Mouse (Mus musculus): ENCODE data around the gene Slc51b. TPM values are rescaled to one million over a fixed set of nuclear protein-coding genes. Genes with fewer than 3 reads are reported as not detected.

Slc51b gene
- polyA plus RNA-seq, 1 experiment: not detected

DNA sequence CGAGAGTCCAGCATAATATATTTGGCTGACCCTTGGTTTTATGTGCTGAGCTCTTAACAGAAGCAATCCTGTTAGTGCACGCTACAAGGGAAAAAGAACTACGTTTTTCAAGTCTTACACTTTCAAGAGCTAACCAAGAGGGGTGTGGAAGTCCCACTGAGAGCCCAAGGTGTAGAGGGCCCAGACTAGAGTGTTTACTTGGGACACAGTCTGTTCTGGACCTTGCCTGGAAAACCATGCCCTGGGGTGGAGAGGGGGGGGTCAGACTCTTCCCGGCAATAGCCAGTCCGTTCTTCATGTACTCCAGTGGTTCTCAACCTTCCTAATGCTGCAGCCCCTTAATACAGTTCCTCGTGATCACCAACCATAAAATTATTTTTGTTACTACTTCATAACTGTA lies 22.8 kb downstream of the Slc51b start:
- TF ChIP-seq USF1 (IDR thresholded peaks at IDR 0.05; ENCODE audit: low read depth) (no peak), MYOG (IDR thresholded peaks at IDR 0.05; ENCODE audit: control insufficient read depth, extremely low read depth, insufficient read length) (no peak), CEBPB (IDR thresholded peaks at IDR 0.05; ENCODE audit: low read depth) (no peak), FOSL1 (IDR thresholded peaks at IDR 0.05; ENCODE audit: insufficient read depth, low read length, poor library complexity, severe bottlenecking) (no peak), CTCF (IDR thresholded peaks at IDR 0.05; ENCODE audit: control insufficient read depth, insufficient read depth, insufficient read length) (no peak), MAX (IDR thresholded peaks at IDR 0.05) (no peak), MYOD1 (IDR thresholded peaks at IDR 0.05; ENCODE audit: control insufficient read depth, insufficient read length, low read depth) (no peak)
- H3K79me2 ChIP-seq (ENCODE audit: control insufficient read depth, insufficient read depth): no peaks in the 10 kb centered on the region
- H3K4me3 ChIP-seq (ENCODE audit: insufficient read depth, poor library complexity, severe bottlenecking): no peak overlapping the region
- no peaks in the 10 kb centered on the region for H3K79me3 ChIP-seq (ENCODE audit: low read depth)
- H3K27me3 ChIP-seq (ENCODE audit: control insufficient read depth, insufficient read depth, insufficient read length): no peaks in the 10 kb centered on the region
- H3ac ChIP-seq (ENCODE audit: control insufficient read depth, insufficient read length, low read depth): no peak overlapping the region
- H3K36me3 ChIP-seq (ENCODE audit: control insufficient read depth, insufficient read depth): no peaks in the 10 kb centered on the region

DNA sequence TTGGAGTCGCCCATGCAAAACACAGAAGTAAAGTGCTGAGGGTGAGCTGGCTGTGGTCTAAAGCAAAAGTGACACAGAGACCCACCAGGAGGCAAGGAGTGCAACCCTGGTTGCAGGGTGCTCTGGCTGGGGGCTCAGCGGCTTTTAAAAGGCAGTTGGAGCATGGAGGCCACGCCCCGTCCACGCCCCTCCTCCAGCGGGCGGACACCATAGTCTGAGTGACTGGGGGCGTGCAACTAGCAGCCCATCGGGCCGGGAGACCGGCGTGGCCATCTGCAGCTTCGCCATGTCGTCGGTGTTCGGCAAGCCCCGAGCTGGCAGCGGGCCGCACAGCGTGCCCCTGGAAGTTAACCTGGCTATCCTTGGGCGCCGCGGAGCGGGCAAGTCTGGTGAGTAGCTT lies 24.5 kb downstream of the Slc51b start, which contains the start of gene Rasl12:
Gene Rasl12 (plus strand): TSS at position 228 of the 400 bp plus-strand sequence.
- no peaks in the 10 kb centered on the region for H3K36me3 ChIP-seq (ENCODE audit: control insufficient read depth, insufficient read depth)
- H3K4me3 ChIP-seq (ENCODE audit: insufficient read depth, poor library complexity, severe bottlenecking): no peak within 1 kb of the TSS
- no peak for TF ChIP-seq MYOD1 (IDR thresholded peaks at IDR 0.05; ENCODE audit: control insufficient read depth, insufficient read length, low read depth)
- TF ChIP-seq CEBPB (IDR thresholded peaks at IDR 0.05; ENCODE audit: low read depth): no peak
- no peak for TF ChIP-seq MYOG (IDR thresholded peaks at IDR 0.05; ENCODE audit: control insufficient read depth, extremely low read depth, insufficient read length)
- no peak for TF ChIP-seq FOSL1 (IDR thresholded peaks at IDR 0.05; ENCODE audit: insufficient read depth, low read length, poor library complexity, severe bottlenecking)
- no peak for TF ChIP-seq MAX (IDR thresholded peaks at IDR 0.05)
- TF ChIP-seq USF1 (IDR thresholded peaks at IDR 0.05; ENCODE audit: low read depth): no peak
- TF ChIP-seq CTCF (IDR thresholded peaks at IDR 0.05; ENCODE audit: control insufficient read depth, insufficient read depth, insufficient read length): no peak
- no peaks in the 10 kb centered on the region for H3K79me3 ChIP-seq (ENCODE audit: low read depth)
- H3K79me2 ChIP-seq (ENCODE audit: control insufficient read depth, insufficient read depth): no peaks in the 10 kb centered on the region
- no peaks in the 10 kb centered on the region for H3K27me3 ChIP-seq (ENCODE audit: control insufficient read depth, insufficient read depth, insufficient read length)
- no peak within 1 kb of the TSS for H3ac ChIP-seq (ENCODE audit: control insufficient read depth, insufficient read length, low read depth)

DNA sequence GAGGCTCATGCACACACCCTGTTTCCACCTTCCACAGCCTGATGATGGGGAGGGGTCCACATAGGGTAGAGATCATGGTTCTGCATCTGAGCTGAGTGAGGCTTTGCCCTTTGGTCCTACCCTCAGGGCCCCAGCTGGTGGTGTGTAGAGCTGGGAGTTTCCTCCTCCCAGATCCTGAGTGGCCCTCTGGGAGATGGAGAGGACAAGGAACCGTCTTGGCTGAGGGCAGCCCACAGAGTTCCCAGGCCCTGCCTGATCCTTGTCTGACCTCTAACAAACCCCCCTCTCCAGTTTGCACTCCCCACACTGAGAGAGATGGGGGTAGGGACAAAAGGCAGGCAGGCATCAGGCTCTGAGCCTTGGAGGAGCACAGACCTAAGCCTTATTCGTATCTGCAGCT lies 28.4 kb downstream of the Slc51b start:
- Histone ChIP-seq H3ac (ENCODE audit: control insufficient read depth, insufficient read length, low read depth) (no peak overlapping the region), H3K79me3 (ENCODE audit: low read depth) (no peaks in the 10 kb centered on the region), H3K79me2 (ENCODE audit: control insufficient read depth, insufficient read depth) (no peaks in the 10 kb centered on the region), H3K4me3 (ENCODE audit: insufficient read depth, poor library complexity, severe bottlenecking) (no peak overlapping the region), H3K36me3 (ENCODE audit: control insufficient read depth, insufficient read depth) (no peaks in the 10 kb centered on the region), H3K27me3 (ENCODE audit: control insufficient read depth, insufficient read depth, insufficient read length) (peaks cover 21% of the 10 kb centered on the region)
- TF ChIP-seq FOSL1 (IDR thresholded peaks at IDR 0.05; ENCODE audit: insufficient read depth, low read length, poor library complexity, severe bottlenecking) (no peak), CEBPB (IDR thresholded peaks at IDR 0.05; ENCODE audit: low read depth) (no peak), USF1 (IDR thresholded peaks at IDR 0.05; ENCODE audit: low read depth) (no peak), MYOG (IDR thresholded peaks at IDR 0.05; ENCODE audit: control insufficient read depth, extremely low read depth, insufficient read length) (no peak), MAX (IDR thresholded peaks at IDR 0.05) (no peak), MYOD1 (IDR thresholded peaks at IDR 0.05; ENCODE audit: control insufficient read depth, insufficient read length, low read depth) (no peak), CTCF (IDR thresholded peaks at IDR 0.05; ENCODE audit: control insufficient read depth, insufficient read depth, insufficient read length) (no peak)

DNA sequence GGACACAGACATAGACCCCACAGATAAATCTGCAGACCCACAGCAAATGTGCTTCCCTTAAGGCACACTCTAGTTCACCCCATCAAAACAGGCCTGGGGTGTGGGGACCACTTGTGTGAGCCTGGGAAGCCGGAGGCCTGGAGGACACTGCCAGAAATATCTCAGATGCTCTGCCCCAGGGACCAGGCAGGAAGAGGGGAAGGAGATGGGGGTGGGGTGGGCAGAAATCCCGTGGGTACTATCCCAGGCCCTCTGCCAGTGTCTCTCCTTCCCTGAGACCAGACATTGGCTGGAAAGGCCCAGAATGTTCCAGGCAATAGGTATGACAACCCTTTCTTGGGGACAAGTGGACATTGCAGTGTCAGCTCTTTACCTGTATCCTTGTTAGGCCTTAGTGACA lies 29.1 kb downstream of the Slc51b start:
- peaks cover 22% of the 10 kb centered on the region for H3K27me3 ChIP-seq (ENCODE audit: control insufficient read depth, insufficient read depth, insufficient read length)
- no peaks in the 10 kb centered on the region for H3K79me3 ChIP-seq (ENCODE audit: low read depth)
- H3K4me3 ChIP-seq (ENCODE audit: insufficient read depth, poor library complexity, severe bottlenecking): no peak overlapping the region
- no peaks in the 10 kb centered on the region for H3K36me3 ChIP-seq (ENCODE audit: control insufficient read depth, insufficient read depth)
- H3K79me2 ChIP-seq (ENCODE audit: control insufficient read depth, insufficient read depth): no peaks in the 10 kb centered on the region
- H3ac ChIP-seq (ENCODE audit: control insufficient read depth, insufficient read length, low read depth): no peak overlapping the region
- no peak for TF ChIP-seq CEBPB (IDR thresholded peaks at IDR 0.05; ENCODE audit: low read depth)
- TF ChIP-seq FOSL1 (IDR thresholded peaks at IDR 0.05; ENCODE audit: insufficient read depth, low read length, poor library complexity, severe bottlenecking): no peak
- no peak for TF ChIP-seq MYOD1 (IDR thresholded peaks at IDR 0.05; ENCODE audit: control insufficient read depth, insufficient read length, low read depth)
- no peak for TF ChIP-seq CTCF (IDR thresholded peaks at IDR 0.05; ENCODE audit: control insufficient read depth, insufficient read depth, insufficient read length)
- no peak for TF ChIP-seq USF1 (IDR thresholded peaks at IDR 0.05; ENCODE audit: low read depth)
- no peak for TF ChIP-seq MAX (IDR thresholded peaks at IDR 0.05)
- TF ChIP-seq MYOG (IDR thresholded peaks at IDR 0.05; ENCODE audit: control insufficient read depth, extremely low read depth, insufficient read length): no peak

DNA sequence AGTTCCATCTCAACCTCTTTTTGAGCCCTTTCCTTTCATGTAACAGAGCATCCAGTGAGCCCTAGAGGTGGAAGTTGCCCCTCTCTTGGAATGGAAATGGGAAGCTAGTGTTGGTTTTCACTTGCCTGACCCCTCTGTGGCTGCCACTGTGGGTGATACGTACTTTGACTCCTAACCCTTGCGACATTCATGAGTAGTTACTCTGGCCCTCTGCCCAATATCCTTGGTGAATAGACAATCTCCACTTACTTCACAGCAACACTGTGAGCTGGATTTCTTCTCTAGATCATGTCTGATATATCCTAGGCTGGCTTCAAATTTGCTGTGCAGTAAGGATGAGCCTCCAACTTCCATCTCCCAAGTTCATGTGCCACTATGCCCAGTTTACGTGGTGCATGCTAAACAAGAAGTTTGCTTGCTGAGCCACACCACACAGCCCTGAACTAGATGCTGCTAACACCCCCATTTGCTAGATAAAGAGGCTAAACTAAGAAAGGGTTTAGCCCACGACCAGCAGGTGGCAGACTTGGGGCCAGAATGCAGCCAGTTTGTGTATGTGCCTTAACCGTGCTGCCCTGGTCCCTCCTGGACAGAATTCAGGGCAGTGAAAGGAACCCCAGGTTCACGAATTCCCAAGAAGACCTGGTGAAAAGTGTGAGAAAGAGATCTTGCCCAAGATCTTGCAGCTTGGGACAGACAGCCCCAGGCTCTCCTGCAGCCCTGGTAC lies 30.0 kb downstream of the Slc51b start:
- no peak overlapping the region for H3K4me3 ChIP-seq (ENCODE audit: insufficient read depth, poor library complexity, severe bottlenecking)
- H3ac ChIP-seq (ENCODE audit: control insufficient read depth, insufficient read length, low read depth): no peak overlapping the region
- TF ChIP-seq CTCF (IDR thresholded peaks at IDR 0.05; ENCODE audit: control insufficient read depth, insufficient read depth, insufficient read length): peak; percentile 67
- TF ChIP-seq MAX (IDR thresholded peaks at IDR 0.05): no peak
- H3K79me3 ChIP-seq (ENCODE audit: low read depth): no peaks in the 10 kb centered on the region
- no peaks in the 10 kb centered on the region for H3K79me2 ChIP-seq (ENCODE audit: control insufficient read depth, insufficient read depth)
- peaks cover 22% of the 10 kb centered on the region for H3K27me3 ChIP-seq (ENCODE audit: control insufficient read depth, insufficient read depth, insufficient read length)
- H3K36me3 ChIP-seq (ENCODE audit: control insufficient read depth, insufficient read depth): no peaks in the 10 kb centered on the region

DNA sequence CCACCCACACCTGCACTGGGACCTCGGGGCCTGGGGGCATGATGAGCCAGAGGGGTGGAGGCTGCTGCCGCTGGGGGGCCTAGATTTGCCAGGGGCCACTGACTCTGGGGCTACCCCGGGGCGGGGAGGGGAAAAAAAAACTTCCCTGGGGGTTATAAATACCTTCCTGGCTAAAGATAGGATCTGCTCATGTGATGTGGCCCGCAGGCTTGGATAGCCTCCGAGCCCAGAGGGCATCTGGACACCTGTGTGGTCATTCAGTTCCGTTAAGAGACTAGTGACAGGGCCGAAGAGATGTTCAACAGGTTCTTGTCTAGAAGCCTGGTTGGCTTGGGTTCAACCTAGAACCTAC lies 31.2 kb downstream of the Slc51b start, which contains the start of gene Kbtbd13:
Gene Kbtbd13 (minus strand): TSS at position 40 of the 352 bp plus-strand sequence.
- Histone ChIP-seq H3K27me3 (ENCODE audit: control insufficient read depth, insufficient read depth, insufficient read length) (peaks cover 22% of the 10 kb centered on the region), H3K4me3 (ENCODE audit: insufficient read depth, poor library complexity, severe bottlenecking) (no peak within 1 kb of the TSS)

More for the DNA sequence above, 31.2 kb downstream of the Slc51b start, which contains the start of gene Kbtbd13:
- Histone ChIP-seq H3K36me3 (ENCODE audit: control insufficient read depth, insufficient read depth) (no peaks in the 10 kb centered on the region), H3K79me3 (ENCODE audit: low read depth) (no peaks in the 10 kb centered on the region), H3ac (ENCODE audit: control insufficient read depth, insufficient read length, low read depth) (no peak within 1 kb of the TSS), H3K79me2 (ENCODE audit: control insufficient read depth, insufficient read depth) (no peaks in the 10 kb centered on the region)
- TF ChIP-seq FOSL1 (IDR thresholded peaks at IDR 0.05; ENCODE audit: insufficient read depth, low read length, poor library complexity, severe bottlenecking): no peak
- TF ChIP-seq CTCF (IDR thresholded peaks at IDR 0.05; ENCODE audit: control insufficient read depth, insufficient read depth, insufficient read length): no peak
- no peak for TF ChIP-seq MYOG (IDR thresholded peaks at IDR 0.05; ENCODE audit: control insufficient read depth, extremely low read depth, insufficient read length)
- no peak for TF ChIP-seq MYOD1 (IDR thresholded peaks at IDR 0.05; ENCODE audit: control insufficient read depth, insufficient read length, low read depth)
- TF ChIP-seq CEBPB (IDR thresholded peaks at IDR 0.05; ENCODE audit: low read depth): no peak
- TF ChIP-seq MAX (IDR thresholded peaks at IDR 0.05): no peak
- TF ChIP-seq USF1 (IDR thresholded peaks at IDR 0.05; ENCODE audit: low read depth): no peak
